Mouse (Mus musculus) bone marrow, adult 2 months (tissue): ENCODE data around the gene Fam222a. TPM values are rescaled to one million over a fixed set of nuclear protein-coding genes. Genes with fewer than 3 reads are reported as not detected.

Experiments
- H3K27ac ChIP-seq: fragments of 200-500 bp; 2 replicates; pipeline ENCODE4 v1.5.1; 2012; ENCODE audit warnings: low read depth, mild to moderate bottlenecking, control low read depth, inconsistent platforms, low read length; ENCODE audit not compliant: control insufficient read depth, poor library complexity, insufficient read depth
- H3K4me1 ChIP-seq: fragments of 200-500 bp; 2 replicates; pipeline ENCODE4 v1.6.1; 2011; ENCODE audit warnings: low read length; ENCODE audit not compliant: control insufficient read depth, insufficient read depth
- H3K4me3 ChIP-seq: fragments of 200-500 bp; replicated peaks from 2 replicates; pipeline ENCODE3; 2011; ENCODE audit warnings: mild to moderate bottlenecking, low read depth, low read length, control low read depth; ENCODE audit not compliant: control insufficient read depth
- CTCF ChIP-seq: fragments of 200-500 bp; IDR thresholded peaks from 2 replicates; pipeline ENCODE4 v1.5.1; 2011; ENCODE audit warnings: low read length, control low read depth; ENCODE audit not compliant: control insufficient read depth, insufficient read depth
- POLR2A ChIP-seq: fragments of 200-500 bp; IDR thresholded peaks from 2 replicates; pipeline ENCODE4 v1.6.1; 2011; ENCODE audit warnings: low read depth, mild to moderate bottlenecking, control low read depth, low read length, borderline replicate concordance; ENCODE audit not compliant: control insufficient read depth
- WGBS: fragments of 180-500 bp; shearing (Covaris S2); methylation state at CpG from one replicate; pipeline ENCODE4 v1.1.7; 2018; 5-methylcytosine and 5-hydroxymethylcytosine counted together
- polyA plus RNA-seq: library from polyadenylated mRNA; stranded (reverse); fragments of >200 nt; gene quantifications from 2 replicates; pipeline ENCODE4 v1.2.4, GENCODE M21; 2011; ENCODE audit warnings: low replicate concordance; ENCODE audit not compliant: missing spikeins, insufficient read depth, insufficient read length

The Fam222a gene
- polyA plus RNA-seq, 1 experiment, result not detected

GRCm38 (mm10) chr5:114583490-114584175, 15.8 kb downstream of the Fam222a start:
- no peak for TF ChIP-seq POLR2A
- TF ChIP-seq CTCF, result no peak
- H3K4me1 ChIP-seq, result no peaks in the 10 kb centered on the region; the same call in 1 of the 2 replicates
- H3K27ac ChIP-seq, result no peak overlapping the region
- WGBS, result 70% methylated on average over 12 of the region's 12 CpGs
- H3K4me3 ChIP-seq, result no peak overlapping the region

GRCm38 (mm10) chr5:114584293-114585104, 16.7 kb downstream of the Fam222a start:
- TF ChIP-seq POLR2A (no peak), CTCF (no peak)
- H3K4me3 ChIP-seq, result no peak overlapping the region
- H3K4me1 ChIP-seq, result no peaks in the 10 kb centered on the region; the same call in 1 of the 2 replicates
- WGBS, result 79% methylated on average over 14 of the region's 14 CpGs
- no peak overlapping the region for H3K27ac ChIP-seq

GRCm38 (mm10) chr5:114585682-114586081, 17.9 kb downstream of the Fam222a start:
- TF ChIP-seq CTCF (no peak), POLR2A (no peak)
- WGBS, result 60% methylated on average over 5 of the region's 5 CpGs
- Histone ChIP-seq H3K4me3 (no peak overlapping the region), H3K4me1 (no peaks in the 10 kb centered on the region; the same call in 1 of the 2 replicates), H3K27ac (no peak overlapping the region)

- Histone ChIP-seq H3K4me3 (no peak overlapping the region), H3K27ac (no peak overlapping the region), H3K4me1 (peaks cover 4% of the 10 kb centered on the region)
- TF ChIP-seq POLR2A (no peak), CTCF (no peak)
- WGBS, result 33% methylated on average over 9 of the region's 9 CpGs
These were observed 20.1 kb downstream of the Fam222a start for GRCm38 (mm10) chr5:114587908-114588307.

GRCm38 (mm10) chr5:114588416-114588815, 20.6 kb downstream of the Fam222a start:
- TF ChIP-seq POLR2A (no peak), CTCF (no peak)

GRCm38 (mm10) chr5:114589026-114589425, 21.2 kb downstream of the Fam222a start:
- H3K4me1 ChIP-seq, result peaks cover 7% of the 10 kb centered on the region

More at GRCm38 (mm10) chr5:114588416-114588815, 20.6 kb downstream of the Fam222a start:
- WGBS, result 36% methylated on average over 10 of the region's 10 CpGs
- Histone ChIP-seq H3K27ac (no peak overlapping the region), H3K4me3 (no peak overlapping the region), H3K4me1 (peaks cover 6% of the 10 kb centered on the region)

GRCm38 (mm10) chr5:114589454-114589853, 21.6 kb downstream of the Fam222a start:
- 55% methylated on average over 2 of the region's 2 CpGs for WGBS
- Histone ChIP-seq H3K4me3 (no peak overlapping the region), H3K4me1 (peaks cover 10% of the 10 kb centered on the region), H3K27ac (no peak overlapping the region)
- TF ChIP-seq CTCF (no peak), POLR2A (no peak)

More at GRCm38 (mm10) chr5:114589026-114589425, 21.2 kb downstream of the Fam222a start:
- Histone ChIP-seq H3K4me3 (no peak overlapping the region), H3K27ac (no peak overlapping the region)
- TF ChIP-seq POLR2A (no peak), CTCF (no peak)
- WGBS, result 71% methylated on average over 6 of the region's 6 CpGs
